In the genomic region with DNA sequence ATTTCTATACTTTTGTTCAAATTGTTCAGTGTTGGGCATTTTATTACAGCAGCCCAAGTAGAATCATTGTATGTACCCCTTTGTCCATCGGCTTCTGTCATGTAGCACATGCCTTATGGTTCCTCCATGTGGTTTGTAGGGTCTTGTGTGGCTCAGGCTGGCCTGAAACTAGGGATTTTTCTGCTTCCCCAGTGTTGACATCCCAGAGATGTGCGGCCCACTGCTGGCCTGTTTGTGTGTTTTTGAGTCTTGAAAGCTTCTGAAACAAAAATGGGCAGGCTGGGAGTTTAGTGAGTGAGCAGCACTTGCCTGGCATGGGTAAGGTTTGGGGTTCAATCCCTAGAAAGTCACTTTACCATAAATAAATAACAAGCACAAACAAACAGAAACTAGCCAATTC, we compare ENCODE assay signal across 50 mouse cellular contexts. TPM values are rescaled to one million over a fixed set of nuclear protein-coding genes. Genes with fewer than 3 reads are reported as not detected.
"Had no signal": no experiment of that assay in that cellular context is flagged by ENCODE, and none has a peak within 500 bp of the region (broad histone marks: within the 10 kb centered on the region; RNA-seq: fewer than 3 reads in every experiment).

No protein-coding gene starts in this region.

- H3K4me3 ChIP-seq: heart, embryonic 12.5 days; heart, embryonic 13.5 days; heart, embryonic 15.5 days; hindbrain, embryonic 10.5 days; hindbrain, embryonic 12.5 days; hindbrain, embryonic 13.5 days; hindbrain, embryonic 15.5 days; intestine, embryonic 15.5 days; kidney, embryonic 15.5 days; layer of hippocampus, adult 2 months had no signal

- H3K9ac ChIP-seq: heart, embryonic 12.5 days; heart, embryonic 13.5 days; heart, embryonic 15.5 days; hindbrain, embryonic 12.5 days; hindbrain, embryonic 13.5 days; hindbrain, embryonic 14.5 days; hindbrain, embryonic 15.5 days; intestine, embryonic 15.5 days; kidney, embryonic 15.5 days had no signal

- H3K4me2 ChIP-seq: heart, embryonic 11.5 days; heart, embryonic 12.5 days; heart, embryonic 13.5 days; heart, embryonic 15.5 days; hindbrain, embryonic 12.5 days; hindbrain, embryonic 13.5 days; hindbrain, embryonic 14.5 days; hindbrain, embryonic 15.5 days; intestine, embryonic 15.5 days; kidney, embryonic 15.5 days had no signal

- H3K9me3 ChIP-seq: heart, embryonic 12.5 days; heart, embryonic 13.5 days; heart, embryonic 15.5 days; hindbrain, embryonic 10.5 days; hindbrain, embryonic 12.5 days; hindbrain, embryonic 13.5 days; hindbrain, embryonic 15.5 days; intestine, embryonic 15.5 days; kidney, embryonic 15.5 days had no signal

- ATAC-seq: hindbrain, embryonic 16.5 days; inflammation-experienced regulatory T-cells, adult 6 months; intestine, embryonic 15.5 days; intestine, embryonic 16.5 days; intestine, postnatal 0 days had no signal

- H3K27me3 ChIP-seq: heart, embryonic 12.5 days; heart, embryonic 13.5 days; heart, embryonic 15.5 days; hindbrain, embryonic 12.5 days; hindbrain, embryonic 13.5 days; hindbrain, embryonic 15.5 days; intestine, embryonic 15.5 days; kidney, embryonic 15.5 days had no signal

- DNase-seq: heart, postnatal 14 days; heart, postnatal 36 days; heart, postnatal 4 days; kidney, adult 11 months; kidney, adult 18-20 months; kidney, adult 2 months; kidney, adult 8-10 months; kidney, adult 9 months; kidney, postnatal 10 days; kidney, postnatal 14 days; kidney, postnatal 25 days; kidney, postnatal 36 days; kidney, postnatal 4 days; layer of hippocampus, adult 9-11 months; layer of hippocampus, postnatal 36 days had no signal

- H3K27ac ChIP-seq: heart, embryonic 13.5 days; heart, embryonic 15.5 days; hindbrain, embryonic 10.5 days; hindbrain, embryonic 12.5 days; hindbrain, embryonic 13.5 days; hindbrain, embryonic 14.5 days; hindbrain, embryonic 15.5 days; hindbrain, postnatal 0 days; intestine, embryonic 15.5 days; kidney, embryonic 15.5 days; kidney, postnatal 0 days; layer of hippocampus, adult 2 months had no signal

- H3K4me1 ChIP-seq: heart, embryonic 15.5 days; hindbrain, embryonic 10.5 days; hindbrain, embryonic 12.5 days; hindbrain, embryonic 13.5 days; hindbrain, embryonic 15.5 days; intestine, embryonic 15.5 days had no signal

RNA-seq across cellular contexts. Expression of a gene that starts 19.2 kb away (rescaled TPM):
- total RNA-seq: heart, adult 8-10 months; heart, postnatal 14 days; heart, postnatal 25 days; heart, postnatal 36 days; heart, postnatal 4 days; hematopoietic stem cell, adult 5-6 weeks; hindbrain, postnatal 0 days; layer of hippocampus, adult 18-20 months; layer of hippocampus, adult 2 months; layer of hippocampus, adult 8-10 months; layer of hippocampus, postnatal 10 days; layer of hippocampus, postnatal 14 days; layer of hippocampus, postnatal 25 days; layer of hippocampus, postnatal 36 days; left cerebral cortex, adult 18-20 months had no signal
- polyA plus RNA-seq: heart, embryonic 11.5 days; heart, embryonic 12.5 days; heart, embryonic 13.5 days; heart, embryonic 14.5 days; heart, embryonic 15.5 days; heart, embryonic 16.5 days; heart, postnatal 0 days; hindbrain, embryonic 10.5 days; hindbrain, embryonic 11.5 days; hindbrain, embryonic 12.5 days; hindbrain, embryonic 13.5 days; hindbrain, embryonic 14.5 days; hindbrain, embryonic 15.5 days; hindbrain, embryonic 16.5 days; hindbrain, postnatal 0 days; inflammation-experienced regulatory T-cells, adult 6 months; intestine, embryonic 14.5 days; intestine, embryonic 15.5 days; intestine, embryonic 16.5 days; intestine, postnatal 0 days; kidney, adult 2 months; kidney, embryonic 14.5 days; kidney, embryonic 15.5 days; kidney, embryonic 16.5 days; kidney, postnatal 0 days; large intestine, adult 2 months had no signal

RNA-seq across cellular contexts. Expression of a gene that starts 42.6 kb away (rescaled TPM):
- total RNA-seq: heart, adult 8-10 months; heart, postnatal 14 days; heart, postnatal 25 days; heart, postnatal 36 days; heart, postnatal 4 days; hematopoietic stem cell, adult 5-6 weeks; hindbrain, postnatal 0 days; layer of hippocampus, adult 18-20 months; layer of hippocampus, adult 2 months; layer of hippocampus, adult 8-10 months; layer of hippocampus, postnatal 10 days; layer of hippocampus, postnatal 14 days; layer of hippocampus, postnatal 25 days; layer of hippocampus, postnatal 36 days; left cerebral cortex, adult 18-20 months had no signal
- polyA plus RNA-seq: heart, embryonic 11.5 days; heart, embryonic 12.5 days; heart, embryonic 13.5 days; heart, embryonic 14.5 days; heart, embryonic 15.5 days; heart, embryonic 16.5 days; heart, postnatal 0 days; hindbrain, embryonic 10.5 days; hindbrain, embryonic 11.5 days; hindbrain, embryonic 12.5 days; hindbrain, embryonic 13.5 days; hindbrain, embryonic 14.5 days; hindbrain, embryonic 15.5 days; hindbrain, embryonic 16.5 days; hindbrain, postnatal 0 days; inflammation-experienced regulatory T-cells, adult 6 months; intestine, embryonic 14.5 days; intestine, embryonic 15.5 days; intestine, embryonic 16.5 days; intestine, postnatal 0 days; kidney, adult 2 months; kidney, embryonic 14.5 days; kidney, embryonic 15.5 days; kidney, embryonic 16.5 days; kidney, postnatal 0 days; large intestine, adult 2 months had no signal
